Mouse (Mus musculus) hindbrain, embryonic 10.5 days (tissue): ENCODE data around the gene Slc6a16. TPM values are rescaled to one million over a fixed set of nuclear protein-coding genes. Genes with fewer than 3 reads are reported as not detected.

Source experiments
- DNase-seq: peaks from one replicate; pipeline ENCODE4 v3.0.0-alpha.2; 2017; ENCODE audit warnings: low spot score
- H3K27ac ChIP-seq: fragments of 300-500 bp; sonication (generic); 2 replicates; pipeline ENCODE4 v1.5.1; 2016; ENCODE audit warnings: mild to moderate bottlenecking, moderate library complexity
- H3K27me3 ChIP-seq: fragments of 300-500 bp; sonication (generic); 2 replicates; pipeline ENCODE4 v1.6.1; 2016; ENCODE audit warnings: mild to moderate bottlenecking; ENCODE audit not compliant: poor library complexity, insufficient read depth, severe bottlenecking
- H3K36me3 ChIP-seq: fragments of 300-500 bp; sonication (generic); 2 replicates; pipeline ENCODE4 v1.6.1; 2016; ENCODE audit warnings: mild to moderate bottlenecking, moderate library complexity
- H3K4me1 ChIP-seq: fragments of 300-500 bp; sonication (generic); replicated peaks from 2 replicates; pipeline ENCODE4 v1.6.1; 2016; ENCODE audit warnings: mild to moderate bottlenecking
- H3K4me3 ChIP-seq: fragments of 300-500 bp; sonication (generic); 2 replicates; pipeline ENCODE4 v1.5.1; 2016; ENCODE audit warnings: mild to moderate bottlenecking, moderate library complexity
- H3K9me3 ChIP-seq: fragments of 300-500 bp; sonication (generic); 2 replicates; pipeline ENCODE4 v1.6.1; 2016; ENCODE audit warnings: mild to moderate bottlenecking, moderate library complexity
- WGBS: fragments of 180-500 bp; shearing (Covaris S2); methylation state at CpG from one replicate; pipeline ENCODE4 v1.1.7; 2016; 5-methylcytosine and 5-hydroxymethylcytosine counted together
- polyA plus RNA-seq: library from polyadenylated mRNA; unstranded; fragments of >200 nt; fragmentation: Nextera tagmentation; extraction: Ambion mirVana; gene quantifications from 2 replicates; pipeline ENCODE4 v1.2.1, GENCODE M21; 2016

The Slc6a16 gene
- polyA plus RNA-seq, 1 experiment from 2014 or later = not detected

DNA sequence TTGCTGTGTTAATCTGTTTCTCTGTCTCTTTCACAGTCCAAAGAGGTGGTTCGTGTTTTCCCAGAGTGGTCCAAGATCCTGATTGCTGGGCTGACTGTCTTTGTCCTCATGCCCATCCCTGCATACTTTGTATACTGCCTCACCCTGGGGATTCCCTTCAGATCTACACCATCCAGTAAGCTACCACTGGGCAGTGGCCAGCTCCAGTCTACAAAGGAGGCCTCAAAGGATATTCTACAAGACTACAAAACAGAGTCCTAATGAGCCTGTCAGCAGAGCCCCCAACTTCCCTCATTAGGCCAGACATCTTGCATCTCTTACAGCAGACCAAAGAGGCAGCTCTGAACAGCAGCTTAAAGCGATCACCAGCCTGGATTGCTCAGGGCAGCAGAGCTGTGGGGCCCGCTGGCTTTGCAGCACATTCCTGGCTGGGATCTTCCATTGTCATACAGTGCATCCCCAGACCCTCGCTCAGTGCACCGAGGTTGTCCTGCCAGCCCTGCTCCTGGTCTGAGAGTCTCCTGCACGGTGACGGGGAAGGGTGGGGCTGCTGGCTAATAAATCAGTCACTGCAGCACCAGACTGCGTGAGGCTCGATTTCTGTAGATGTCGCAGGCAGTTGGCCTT, 32.0 kb downstream of the Slc6a16 start:
- peaks cover 31% of the 10 kb centered on the region for H3K27me3 ChIP-seq
- WGBS = 73% methylated on average over 10 of the region's 10 CpGs
- no peak overlapping the region for H3K27ac ChIP-seq
- no peaks in the 10 kb centered on the region for H3K9me3 ChIP-seq
- no peak overlapping the region for H3K4me3 ChIP-seq
- no peaks in the 10 kb centered on the region for H3K36me3 ChIP-seq
- DNase-seq = no peak
- peaks cover 13% of the 10 kb centered on the region for H3K4me1 ChIP-seq

DNA sequence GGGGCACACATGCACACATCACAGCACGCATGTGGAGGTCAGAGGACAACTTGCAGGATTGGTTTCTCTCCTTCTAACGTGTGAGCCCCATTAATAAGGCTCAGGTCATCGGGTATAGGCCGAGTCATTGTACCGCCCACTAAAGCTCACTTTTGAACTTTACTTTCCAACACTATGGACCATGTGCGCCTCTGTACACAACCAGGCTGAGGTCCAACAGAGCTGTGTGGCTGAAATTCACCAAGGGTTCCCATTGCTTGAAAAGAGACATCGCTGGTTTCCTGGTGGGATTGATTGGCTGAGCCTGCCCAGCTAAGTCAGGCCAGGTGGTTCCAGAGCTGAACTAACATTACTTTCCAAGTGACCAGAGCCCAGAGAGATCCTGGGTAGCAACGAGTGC, 32.8 kb downstream of the Slc6a16 start:
- H3K27ac ChIP-seq = no peak overlapping the region
- no peaks in the 10 kb centered on the region for H3K9me3 ChIP-seq
- WGBS = 90% methylated on average over 8 of the region's 8 CpGs
- H3K27me3 ChIP-seq = peaks cover 23% of the 10 kb centered on the region
- no peak for DNase-seq
- H3K4me3 ChIP-seq = no peak overlapping the region
- H3K4me1 ChIP-seq = peaks cover 6% of the 10 kb centered on the region
- H3K36me3 ChIP-seq = no peaks in the 10 kb centered on the region

DNA sequence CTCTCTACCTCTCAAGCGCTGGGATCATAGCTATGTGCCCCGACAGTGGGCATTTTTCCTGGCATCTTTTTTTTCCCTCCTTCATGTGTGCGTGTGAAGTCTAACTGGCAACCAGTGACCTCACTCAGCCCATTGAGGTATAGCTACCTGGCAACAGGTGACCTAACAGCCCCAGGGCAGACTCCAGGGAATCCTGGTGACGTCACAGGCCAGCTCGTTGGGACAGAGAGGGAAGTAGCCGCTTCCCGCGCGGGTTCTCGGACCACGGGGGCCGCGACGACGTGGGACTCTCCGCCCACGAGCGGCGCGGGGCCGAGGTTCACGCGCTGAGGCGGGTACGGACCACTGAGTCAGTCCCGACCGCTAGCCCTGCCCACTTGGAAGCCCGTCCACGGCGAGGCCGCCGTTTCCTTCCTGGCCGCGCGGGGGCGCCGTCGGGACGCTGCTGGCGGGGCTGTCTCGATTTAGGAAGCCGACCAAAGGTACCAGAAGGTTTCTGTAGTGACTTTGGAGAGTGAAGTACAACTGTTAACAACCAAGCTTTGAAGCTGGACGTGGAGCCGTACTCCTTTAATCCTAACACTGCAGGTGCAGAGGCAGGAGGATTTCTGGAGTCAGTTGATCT, 36.4 kb downstream of the Slc6a16 start, which contains the start of gene Slc6a21:
Gene Slc6a21 (plus strand): TSS at position 378 of the 625 bp plus-strand sequence.
- Histone ChIP-seq H3K4me1 (peaks cover 6% of the 10 kb centered on the region), H3K4me3 (peak within 1 kb of the TSS; percentile 55), H3K27me3 (peaks cover 24% of the 10 kb centered on the region), H3K36me3 (no peaks in the 10 kb centered on the region), H3K9me3 (no peaks in the 10 kb centered on the region), H3K27ac (peak within 1 kb of the TSS; percentile 62; the same call in 1 of the 2 replicates)
- peak; percentile 77 for DNase-seq
- 8% methylated on average over 44 of the region's 44 CpGs for WGBS

DNA sequence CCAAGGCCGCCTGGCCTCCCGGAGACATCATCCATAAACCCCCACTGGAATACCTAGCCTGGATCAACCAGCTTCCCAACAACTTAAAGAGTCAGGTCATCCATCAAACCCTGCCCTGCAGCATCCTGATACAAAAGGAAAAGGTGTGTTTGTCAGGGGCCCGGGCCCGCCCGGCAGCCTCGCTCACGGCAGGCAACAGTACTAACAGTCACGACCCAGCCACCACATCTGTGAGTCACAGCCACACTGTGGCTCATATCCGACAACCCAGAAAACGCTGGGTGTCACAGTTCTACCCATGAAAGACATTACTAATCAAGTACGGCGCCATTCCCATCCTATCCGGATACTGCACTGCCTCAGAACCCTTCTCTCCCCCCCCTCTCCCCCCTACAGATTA, 45.6 kb downstream of the Slc6a16 start:
- Histone ChIP-seq H3K27me3 (no peaks in the 10 kb centered on the region), H3K4me3 (no peak overlapping the region), H3K4me1 (no peaks in the 10 kb centered on the region), H3K27ac (no peak overlapping the region), H3K36me3 (no peaks in the 10 kb centered on the region), H3K9me3 (no peaks in the 10 kb centered on the region)
- 85% methylated on average over 13 of the region's 13 CpGs for WGBS
- DNase-seq = no peak

DNA sequence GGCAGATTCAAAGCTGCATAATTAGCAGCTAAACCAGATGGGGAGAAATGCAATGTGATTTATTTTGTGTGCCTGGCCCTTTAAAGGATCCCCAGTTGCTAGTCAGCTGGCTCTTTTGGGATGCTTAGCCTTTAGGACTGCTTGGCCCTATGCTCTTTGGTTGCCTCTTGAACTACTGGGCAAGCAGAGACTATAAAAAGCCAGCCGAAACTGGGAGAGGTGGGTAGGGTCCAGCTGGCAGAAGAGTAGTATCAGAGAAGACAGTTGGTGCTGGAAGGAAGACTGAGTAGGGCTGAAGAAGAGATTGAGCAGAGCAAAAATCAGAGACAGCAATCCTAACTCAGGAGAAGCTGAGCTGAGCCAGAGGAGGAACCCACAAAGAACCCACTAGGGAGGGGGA, 55.7 kb downstream of the Slc6a16 start:
- H3K9me3 ChIP-seq = no peaks in the 10 kb centered on the region
- no peaks in the 10 kb centered on the region for H3K36me3 ChIP-seq
- no peak overlapping the region for H3K4me3 ChIP-seq
- WGBS = 80% methylated on average over 1 of the region's 1 CpGs
- H3K27me3 ChIP-seq = no peaks in the 10 kb centered on the region
- H3K4me1 ChIP-seq = peaks cover 6% of the 10 kb centered on the region; the same call in 1 of the 2 replicates
- H3K27ac ChIP-seq = no peak overlapping the region
- no peak for DNase-seq

DNA sequence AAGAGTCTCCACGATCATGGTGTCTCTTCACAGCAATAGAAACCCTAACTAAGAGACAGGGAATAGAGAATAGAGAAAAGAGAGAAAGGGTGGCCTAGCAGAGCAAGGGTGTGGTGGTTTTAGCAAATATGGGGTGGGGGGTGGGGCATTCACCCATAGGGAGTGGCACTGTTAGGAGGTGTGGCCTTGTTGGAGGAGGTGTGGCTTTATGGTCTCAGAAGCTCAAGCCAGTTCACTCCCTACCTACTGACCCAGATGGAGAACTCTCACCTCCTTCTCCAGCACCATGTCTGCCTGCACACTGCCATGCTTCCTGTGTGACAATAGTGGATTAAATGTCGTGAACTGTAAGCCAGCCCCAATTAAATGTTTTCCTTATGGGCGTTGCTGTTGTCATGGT, 56.7 kb downstream of the Slc6a16 start:
- 70% methylated on average over 3 of the region's 3 CpGs for WGBS
- no peaks in the 10 kb centered on the region for H3K27me3 ChIP-seq
- H3K27ac ChIP-seq = no peak overlapping the region
- H3K36me3 ChIP-seq = no peaks in the 10 kb centered on the region
- H3K9me3 ChIP-seq = no peaks in the 10 kb centered on the region
- no peak overlapping the region for H3K4me3 ChIP-seq
- H3K4me1 ChIP-seq = peaks cover 6% of the 10 kb centered on the region; the same call in 1 of the 2 replicates
- no peak for DNase-seq

DNA sequence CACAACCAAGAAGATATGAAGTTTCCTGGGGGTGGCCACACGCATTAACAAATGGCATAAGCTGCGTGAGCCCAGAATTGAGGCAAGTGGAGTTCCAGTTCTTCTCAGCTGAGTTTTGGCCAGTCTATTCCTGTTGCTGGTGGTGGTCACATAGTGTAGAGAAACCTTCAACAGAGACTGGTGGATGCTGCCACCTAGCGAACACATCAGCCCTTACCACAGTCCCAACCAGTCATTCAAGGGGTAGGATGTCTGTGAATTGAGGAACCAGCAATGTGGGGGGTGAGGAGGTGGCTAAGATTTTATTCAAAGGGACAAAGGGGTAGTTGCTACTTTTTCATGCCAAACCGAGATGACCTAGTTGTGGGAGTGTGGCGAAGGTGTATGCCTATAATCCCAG, 58.9 kb downstream of the Slc6a16 start:
- Histone ChIP-seq H3K4me3 (no peak overlapping the region), H3K27me3 (no peaks in the 10 kb centered on the region), H3K4me1 (peaks cover 11% of the 10 kb centered on the region), H3K9me3 (no peaks in the 10 kb centered on the region), H3K27ac (no peak overlapping the region), H3K36me3 (no peaks in the 10 kb centered on the region)
- 18% methylated on average over 5 of the region's 5 CpGs for WGBS
- DNase-seq = peak; percentile 63

DNA sequence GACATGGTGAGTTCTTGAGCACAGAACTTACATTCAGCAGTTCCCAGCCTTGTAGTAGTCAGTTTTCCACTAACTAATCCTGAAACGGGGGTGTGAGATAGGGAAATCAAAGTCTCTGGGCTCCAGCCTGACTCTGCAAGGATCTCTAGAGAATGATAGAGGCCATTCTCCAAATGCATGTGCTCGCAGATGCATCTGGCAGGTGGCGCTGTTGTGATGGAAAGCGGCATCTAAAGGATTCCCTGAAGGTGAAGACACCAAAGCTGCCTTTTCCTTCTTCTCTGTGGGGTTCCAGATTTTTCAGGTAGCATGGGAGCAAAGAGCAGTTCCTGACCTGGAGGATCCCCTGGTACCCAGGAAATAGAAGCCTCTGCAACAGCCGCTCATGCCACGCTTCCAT, 59.4 kb downstream of the Slc6a16 start:
- Histone ChIP-seq H3K27ac (no peak overlapping the region), H3K9me3 (no peaks in the 10 kb centered on the region), H3K4me1 (peaks cover 16% of the 10 kb centered on the region), H3K4me3 (no peak overlapping the region), H3K27me3 (no peaks in the 10 kb centered on the region), H3K36me3 (no peaks in the 10 kb centered on the region)
- WGBS = 17% methylated on average over 6 of the region's 6 CpGs
- DNase-seq = peak; percentile 58

DNA sequence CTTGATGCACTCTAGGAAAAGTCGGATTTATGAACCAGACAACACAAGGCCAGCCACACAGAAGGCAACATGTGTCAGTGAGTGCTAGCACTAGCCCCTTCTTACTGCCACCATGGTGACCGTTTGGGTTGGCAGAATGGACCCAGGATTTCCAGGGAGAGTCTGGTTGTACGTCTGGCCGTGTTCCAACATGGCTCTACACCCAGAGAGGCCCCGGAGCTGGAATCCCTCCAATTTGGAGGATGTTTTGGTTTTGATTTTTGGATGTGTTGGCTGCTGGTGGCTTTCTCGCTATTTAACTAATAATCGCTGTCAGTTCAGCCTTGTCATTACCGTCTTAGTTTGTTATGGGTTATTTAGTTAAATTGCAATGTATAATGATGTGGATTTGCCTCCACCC, 61.7 kb downstream of the Slc6a16 start:
- DNase-seq = no peak
- no peaks in the 10 kb centered on the region for H3K36me3 ChIP-seq
- 88% methylated on average over 8 of the region's 8 CpGs for WGBS
- H3K27ac ChIP-seq = no peak overlapping the region
- H3K4me1 ChIP-seq = peaks cover 20% of the 10 kb centered on the region
- no peaks in the 10 kb centered on the region for H3K27me3 ChIP-seq
- H3K9me3 ChIP-seq = no peaks in the 10 kb centered on the region
- no peak overlapping the region for H3K4me3 ChIP-seq

DNA sequence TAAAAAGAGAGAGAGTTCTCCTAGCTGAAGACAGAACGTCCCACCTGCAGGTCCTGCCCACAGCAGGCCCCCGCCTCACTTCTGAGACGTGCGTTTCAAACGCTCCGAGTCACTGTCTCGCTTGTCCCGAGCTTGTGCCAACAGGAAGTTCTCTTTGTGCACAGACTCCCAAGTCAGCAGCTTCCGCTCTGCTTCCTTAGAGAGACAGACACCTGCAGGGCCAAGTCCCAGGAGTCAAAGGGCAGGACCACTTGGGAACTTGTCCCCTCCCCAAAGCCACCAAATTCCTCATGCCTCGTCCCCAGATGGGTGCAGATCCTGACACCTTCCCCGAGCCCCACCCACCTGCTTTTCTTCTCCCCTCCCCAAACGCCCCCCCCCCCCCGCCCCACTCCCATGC, 64.0 kb downstream of the Slc6a16 start:
- no peak for DNase-seq

DNA sequence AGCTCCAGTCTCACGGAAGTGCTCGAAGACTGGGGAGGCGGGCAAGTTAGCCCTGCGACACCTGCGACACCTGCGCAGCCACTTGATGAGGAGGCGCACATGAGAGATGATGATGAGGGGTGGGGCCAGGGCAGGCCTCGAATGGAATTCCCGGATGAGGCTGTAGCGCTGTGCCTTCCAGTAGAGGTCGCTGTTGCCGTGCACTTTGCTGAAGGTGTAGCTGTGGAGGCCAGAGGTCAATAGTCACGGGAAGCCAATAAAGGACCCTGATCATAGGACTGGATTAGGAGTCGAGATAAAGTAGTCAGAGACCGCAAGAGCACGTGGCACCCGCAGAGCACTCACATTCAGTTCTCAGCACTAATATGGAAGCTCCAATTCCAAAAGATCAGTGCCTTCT, 64.4 kb downstream of the Slc6a16 start:
- Histone ChIP-seq H3K4me3 (peak overlapping the region; percentile 49), H3K4me1 (peaks cover 29% of the 10 kb centered on the region), H3K36me3 (no peaks in the 10 kb centered on the region), H3K9me3 (no peaks in the 10 kb centered on the region), H3K27ac (peak overlapping the region; percentile 76), H3K27me3 (peaks cover 5% of the 10 kb centered on the region; the same call in 1 of the 2 replicates)
- 4% methylated on average over 17 of the region's 17 CpGs for WGBS
- peak; percentile 81 for DNase-seq

More for the DNA sequence above, 64.0 kb downstream of the Slc6a16 start:
- Histone ChIP-seq H3K27ac (peak overlapping the region; percentile 76), H3K4me3 (peak overlapping the region; percentile 49), H3K27me3 (peaks cover 5% of the 10 kb centered on the region; the same call in 1 of the 2 replicates), H3K4me1 (peaks cover 32% of the 10 kb centered on the region), H3K9me3 (no peaks in the 10 kb centered on the region), H3K36me3 (no peaks in the 10 kb centered on the region)
- WGBS = 13% methylated on average over 13 of the region's 13 CpGs

DNA sequence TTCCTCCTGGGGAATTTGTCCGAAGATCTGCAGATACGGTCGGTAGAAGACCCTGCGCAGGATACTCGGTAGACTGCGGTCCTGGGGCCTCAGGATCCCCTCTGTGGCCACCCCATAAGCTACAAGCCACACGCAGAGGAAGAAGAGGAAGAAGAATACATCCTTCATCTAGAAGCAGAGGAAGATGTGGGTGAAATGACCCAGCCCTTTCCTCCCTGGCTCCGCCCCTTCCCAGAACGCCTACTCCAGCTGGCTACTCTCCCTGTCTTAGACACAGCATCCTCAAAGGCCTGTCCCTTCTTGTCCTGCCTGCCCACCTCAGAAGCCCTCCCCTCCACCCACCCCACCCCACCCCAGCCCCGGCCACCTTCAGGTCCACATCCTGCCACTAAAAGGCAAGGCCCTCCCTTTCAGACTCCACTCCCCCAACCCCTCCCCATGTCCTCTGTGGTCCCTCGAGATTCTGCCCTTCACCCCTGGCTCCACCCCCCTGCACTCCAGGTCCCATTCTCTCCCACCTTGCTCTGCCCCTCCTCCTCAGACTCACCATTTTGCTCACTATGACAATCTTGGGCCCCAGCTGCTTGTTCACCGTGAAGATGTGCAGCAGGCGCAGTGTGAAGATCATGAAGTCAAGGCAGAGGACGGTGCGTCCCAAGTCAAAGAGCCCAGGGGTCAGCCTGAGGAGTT, 67.8 kb downstream of the Slc6a16 start:
- Histone ChIP-seq H3K4me1 (peaks cover 40% of the 10 kb centered on the region), H3K27ac (peak overlapping the region; percentile 70), H3K36me3 (no peaks in the 10 kb centered on the region), H3K4me3 (no peak overlapping the region), H3K9me3 (no peaks in the 10 kb centered on the region), H3K27me3 (peaks cover 10% of the 10 kb centered on the region; the same call in 1 of the 2 replicates)
- WGBS = 66% methylated on average over 15 of the region's 15 CpGs
- DNase-seq = no peak

DNA sequence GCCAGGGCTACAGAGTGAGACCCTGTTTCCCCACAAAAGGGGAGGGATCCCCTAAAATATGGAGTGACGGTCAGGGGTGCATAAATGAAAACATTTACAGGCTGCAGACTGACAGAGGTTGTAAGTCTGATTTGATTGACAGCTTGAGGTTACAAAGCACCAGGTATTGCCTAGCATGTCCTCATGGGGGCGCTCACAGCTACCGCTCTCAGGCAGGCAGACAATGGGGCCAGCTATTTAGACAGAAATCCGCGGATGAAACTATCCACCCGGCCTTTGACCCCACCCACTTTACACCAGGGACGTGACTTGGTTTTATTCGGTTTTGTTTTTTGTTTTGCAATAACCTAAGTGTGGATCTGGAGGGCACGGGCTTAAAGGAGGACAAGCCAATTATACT, 68.6 kb downstream of the Slc6a16 start:
- 14% methylated on average over 9 of the region's 9 CpGs for WGBS
- no peaks in the 10 kb centered on the region for H3K36me3 ChIP-seq
- H3K4me3 ChIP-seq = no peak overlapping the region
- H3K4me1 ChIP-seq = peaks cover 41% of the 10 kb centered on the region
- peak; percentile 77 for DNase-seq
- peak overlapping the region; percentile 70 for H3K27ac ChIP-seq
- peaks cover 10% of the 10 kb centered on the region; the same call in 1 of the 2 replicates for H3K27me3 ChIP-seq
- no peaks in the 10 kb centered on the region for H3K9me3 ChIP-seq
